Mouse (Mus musculus) hematopoietic multipotent progenitor cell, adult 10-12 weeks (in vitro differentiated cells): ENCODE results near the gene Tmem209. TPM values are rescaled to one million over a fixed set of nuclear protein-coding genes. Genes with fewer than 3 reads are reported as not detected.

Source experiments
- polyA plus RNA-seq: library from polyadenylated mRNA; stranded (reverse); fragments of >175 nt; gene quantifications from 2 replicates; pipeline ENCODE4 v1.2.3, GENCODE M21; 2012; ENCODE audit warnings: low replicate concordance

Gene Tmem209
- polyA plus RNA-seq, result 3.7 and 4.3 TPM in 2 replicates

GRCm38 (mm10) chr6:30509265-30510239 is at the start of gene Tmem209, which contains the start of gene Ssmem1:
Tmem209 (minus strand) TSS chr6:30509783.
Ssmem1 (plus strand) TSS chr6:30509849.

GRCm38 (mm10) chr6:30541009-30541799 is 31.6 kb upstream of the Tmem209 start, which contains the start of gene Cpa2:
Cpa2 (plus strand) TSS chr6:30541582.

Other genes starting within 250 kb of the Tmem209 start
- 85.7 and 189 TPM in 2 replicates for gene Ube2h, start 205.2 kb downstream of the Tmem209 start, polyA plus RNA-seq
- 6.4 and 33.3 TPM in 2 replicates for gene Zc3hc1, start 118.8 kb downstream of the Tmem209 start, polyA plus RNA-seq
- 6.7 and 10.2 TPM in 2 replicates for gene Klhdc10, start 107.9 kb downstream of the Tmem209 start, polyA plus RNA-seq
- gene Ssmem1, start 66 bp upstream of the Tmem209 start, polyA plus RNA-seq, result not detected in 2 replicates
- not detected in 2 replicates for gene Cpa2, start 31.8 kb upstream of the Tmem209 start, polyA plus RNA-seq
- gene Cpa4, start 58.6 kb upstream of the Tmem209 start, polyA plus RNA-seq, result not detected in 2 replicates
- not detected in 2 replicates for gene Cpa5, start 101.2 kb upstream of the Tmem209 start, polyA plus RNA-seq
- gene Cpa1, start 129.4 kb upstream of the Tmem209 start, polyA plus RNA-seq, result 0.09 and 0.73 TPM in 2 replicates
- gene Cep41, start 184.0 kb upstream of the Tmem209 start, polyA plus RNA-seq, result 21.1 and 33.9 TPM in 2 replicates
- gene Mest, start 213.8 kb upstream of the Tmem209 start, polyA plus RNA-seq, result 2.3 and 4.2 TPM in 2 replicates